ENCODE assay signal across 1 mouse cellular context in genomic region chr4:145295589-145296300, GRCm38 (mm10).
TF ChIP-seq lines count a peak whose summit lies in the region.

No protein-coding gene starts in this region.

TF ChIP-seq in MEL, 35 proteins besides CTCF, POLR2A, EP300 and RAD21 (continued from another document):
- peak; percentile 46 for TF ChIP-seq MAX (IDR thresholded peaks at IDR 0.05; ENCODE audit: low read length)
- no peak for TF ChIP-seq TCF12 (IDR thresholded peaks at IDR 0.05; ENCODE audit: low read depth, low read length)
- TF ChIP-seq USF2 (IDR thresholded peaks at IDR 0.05; ENCODE audit: borderline replicate concordance in 1 of 2, insufficient read depth in 1 of 2, low read depth in 1 of 2, low read length in 2 of 2): no peak
- TF ChIP-seq JUND (IDR thresholded peaks at IDR 0.05; ENCODE audit: low read depth, low read length): no peak
- TF ChIP-seq ETS1 (IDR thresholded peaks at IDR 0.05; ENCODE audit: low read depth, low read length): no peak
- no peak for TF ChIP-seq MAFK (IDR thresholded peaks at IDR 0.05; ENCODE audit: borderline replicate concordance, low read depth, low read length)
- no peak for TF ChIP-seq ZKSCAN1 (IDR thresholded peaks at IDR 0.05; ENCODE audit: low read depth, low read length)
